ENCODE assay signal across 13 mouse cellular contexts in genomic region chr7:133133552-133133951, GRCm38 (mm10). TPM values are rescaled to one million over a fixed set of nuclear protein-coding genes. Genes with fewer than 3 reads are reported as not detected.
DNase-seq lines count a peak whose midpoint lies in the region; ATAC-seq and TF ChIP-seq lines count a peak whose summit lies in the region.
"Had no signal": no experiment of that assay in that cellular context is flagged by ENCODE, and none has a peak within 500 bp of the region (broad histone marks: within the 10 kb centered on the region; RNA-seq: fewer than 3 reads in every experiment).

No protein-coding gene starts in this region.

- no peaks in the 10 kb centered on the region for H3K36me3 ChIP-seq in hindbrain, embryonic 16.5 days (ENCODE audit: control insufficient read depth, insufficient read depth, low read length)
- H3K36me3 ChIP-seq: liver, embryonic 13.5 days had no signal

- no peak overlapping the region for H3K4me3 ChIP-seq in layer of hippocampus, adult 2 months
- no peak overlapping the region for H3K4me3 ChIP-seq in hindbrain, embryonic 16.5 days (ENCODE audit: low read length)
- H3K4me3 ChIP-seq: liver, embryonic 13.5 days had no signal

- no peak overlapping the region for H3K4me2 ChIP-seq in hindbrain, embryonic 16.5 days (ENCODE audit: low read length)
- H3K4me2 ChIP-seq: liver, embryonic 13.5 days had no signal

- no peaks in the 10 kb centered on the region for H3K27me3 ChIP-seq in hindbrain, embryonic 16.5 days (replicated peaks; ENCODE audit: control insufficient read depth, insufficient read depth, low read length)
- H3K27me3 ChIP-seq: liver, embryonic 13.5 days had no signal

- H3K27ac ChIP-seq in layer of hippocampus, adult 2 months, result no peak overlapping the region
- H3K27ac ChIP-seq in hindbrain, embryonic 16.5 days (ENCODE audit: low read depth, low read length), result no peak overlapping the region
- H3K27ac ChIP-seq: liver, embryonic 13.5 days had no signal

- no peaks in the 10 kb centered on the region for H3K4me1 ChIP-seq in hindbrain, embryonic 16.5 days (ENCODE audit: control insufficient read depth, insufficient read depth, low read depth, low read length)
- H3K4me1 ChIP-seq: liver, embryonic 13.5 days had no signal

- no peaks in the 10 kb centered on the region for H3K9me3 ChIP-seq in hindbrain, embryonic 16.5 days (ENCODE audit: control insufficient read depth, low read length)
- H3K9me3 ChIP-seq: liver, embryonic 13.5 days had no signal

- no peak for TF ChIP-seq POLR2A in brain, embryonic 14.5 days (IDR thresholded peaks at IDR 0.05; ENCODE audit: borderline replicate concordance, extremely low read depth, insufficient read depth, insufficient read length, poor library complexity, severe bottlenecking)

- DNase-seq in adrenal gland, postnatal 14 days, result peak; percentile 41
- DNase-seq in adrenal gland, postnatal 10 days, result no peak
- DNase-seq in layer of hippocampus, adult 2 months (ENCODE audit: low spot score in 2 of 2), result no peak
- DNase-seq in layer of hippocampus, postnatal 14 days (ENCODE audit: low spot score in 2 of 2), result no peak
- DNase-seq in A20 (ENCODE audit: low read depth, low spot score), result peak; percentile 35
- no peak for DNase-seq in brain, embryonic 14.5 days (ENCODE audit: low read depth)
- no peak for DNase-seq in cerebellum, postnatal 25 days
- DNase-seq: cerebellum, postnatal 36 days; gastrocnemius, postnatal 14 days; kidney, adult 8-10 months; liver, embryonic 13.5 days had no signal

- TF ChIP-seq CTCF in layer of hippocampus, adult 2 months (conservative IDR thresholded peaks at IDR 0.05), result peak; percentile 68
- peak; percentile 34; the same call in 1 of the 2 replicates for TF ChIP-seq CTCF in brain, embryonic 14.5 days (IDR thresholded peaks at IDR 0.05; ENCODE audit: borderline replicate concordance, extremely low read depth, insufficient read depth, insufficient read length)

- WGBS in hindbrain, embryonic 16.5 days, result 88% methylated on average over 5 of the region's 5 CpGs

- H3K9ac ChIP-seq in hindbrain, embryonic 16.5 days (ENCODE audit: low read depth, low read length), result no peak overlapping the region
- H3K9ac ChIP-seq: liver, embryonic 13.5 days had no signal

- ATAC-seq in hindbrain, embryonic 16.5 days, result no peak
- ATAC-seq: midbrain, embryonic 16.5 days had no signal

RNA-seq across cellular contexts. Expression of gene Ctbp2, which starts 9.4 kb away (rescaled TPM):
- 63.2 and 70.6 TPM in 2 replicates for total RNA-seq in adrenal gland, postnatal 14 days (2021)
- 10 to 100 TPM; 52.8 to 63.1 TPM for total RNA-seq in adrenal gland, postnatal 10 days (2021)
- total RNA-seq in layer of hippocampus, adult 2 months (2021), result 10 to 100 TPM; 44.1 to 47.4 TPM
- total RNA-seq in layer of hippocampus, postnatal 14 days (2021), result 10 to 100 TPM; 46.4 to 52.1 TPM
- polyA plus RNA-seq in brain, embryonic 14.5 days (2012; rRNA removed), result 115 and 141 TPM in 2 replicates
- polyA plus RNA-seq in hindbrain, embryonic 16.5 days (2015; fragmentation: Nextera tagmentation; extraction: Ambion mirVana), result 44.9 and 57.9 TPM in 2 replicates

RNA-seq across cellular contexts. Expression of gene Fgfr2, which starts 10.4 kb away (rescaled TPM):
- 192 and 227 TPM in 2 replicates for total RNA-seq in adrenal gland, postnatal 14 days (2021)
- 100 to 1,000 TPM; 128 to 169 TPM for total RNA-seq in adrenal gland, postnatal 10 days (2021)
- total RNA-seq in layer of hippocampus, adult 2 months (2021), result 10 to 100 TPM; 47.6 to 49.5 TPM
- 10 to 100 TPM; 38.3 to 40.2 TPM for total RNA-seq in layer of hippocampus, postnatal 14 days (2021)
- polyA plus RNA-seq in brain, embryonic 14.5 days (2012; rRNA removed), result 48.4 and 52.3 TPM in 2 replicates
- polyA plus RNA-seq in hindbrain, embryonic 16.5 days (2015; fragmentation: Nextera tagmentation; extraction: Ambion mirVana), result 24.1 and 27.7 TPM in 2 replicates

Comparison
In these comparisons a context has a peak if more than half of its experiments do, and no peak if none do; other contexts are left out.
1. DNase-seq: peak in adrenal gland, postnatal 14 days (single experiment) and A20 (single experiment); none in adrenal gland, postnatal 10 days (single experiment), layer of hippocampus, adult 2 months (0 of 2), layer of hippocampus, postnatal 14 days (0 of 2), brain, embryonic 14.5 days (single experiment) and cerebellum, postnatal 25 days (0 of 2).